Mouse (Mus musculus) thymus, postnatal 36 days (tissue): ENCODE measurements at regions not wholly inside any gene's neighbourhood (a gene's known extent, or its start where the extent isn't known, plus 50 kb on each side); places are given as distances from the start of the nearest gene placed in this dataset.
A peak's percentile ranks its signal among the peaks of the same experiment; 100 is the strongest.
"Not testable (repeated sequence)": the region's sequence is repeated elsewhere in the genome, so short reads cannot be mapped to it uniquely, and the experiment has no call there.

Experiments used
- DNase-seq, 2 experiments: peaks; one replicate each; pipeline ENCODE4 v3.0.0; 2022; ENCODE audit warnings: mixed read lengths in 2 of 2

DNA sequence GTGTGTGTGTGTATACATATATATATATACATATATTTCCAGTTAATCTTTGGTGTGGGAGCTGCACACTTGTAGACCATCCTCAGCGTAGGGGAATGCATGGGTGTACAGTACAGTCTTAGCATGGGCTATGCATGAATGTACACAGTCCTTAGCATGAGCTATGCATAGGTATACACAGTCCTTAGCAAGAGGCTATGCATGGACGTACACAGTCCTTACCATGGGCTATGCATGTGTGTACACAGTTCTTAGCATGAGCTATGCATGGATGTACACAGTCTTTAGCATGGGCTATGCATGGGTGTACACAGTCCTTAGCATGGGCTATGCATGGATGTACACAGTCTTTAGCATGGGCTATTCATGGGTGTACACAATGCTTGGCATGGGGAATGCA is 70.5 kb downstream of the Rchy1 start:
- no peak for DNase-seq

DNA sequence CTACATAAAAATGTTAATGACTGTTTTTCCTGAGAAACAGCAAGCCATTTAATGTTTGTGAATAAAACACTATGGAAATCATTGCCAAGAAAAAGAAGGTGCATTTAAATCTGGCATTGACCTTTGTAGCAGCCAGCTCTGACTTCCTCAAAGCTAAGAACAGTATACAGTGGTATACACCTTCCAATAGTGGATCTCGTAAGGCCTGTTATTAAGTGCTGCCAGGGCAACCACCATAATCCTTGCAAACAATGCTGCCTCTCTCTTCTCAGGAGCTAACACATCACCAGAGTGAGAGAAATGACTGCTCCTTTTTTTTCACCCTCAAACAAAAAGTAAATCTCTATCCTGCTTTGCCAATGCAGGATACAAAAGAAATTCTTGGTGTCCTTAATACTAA is 81.1 kb downstream of the Rchy1 start:
- DNase-seq: no peak

DNA sequence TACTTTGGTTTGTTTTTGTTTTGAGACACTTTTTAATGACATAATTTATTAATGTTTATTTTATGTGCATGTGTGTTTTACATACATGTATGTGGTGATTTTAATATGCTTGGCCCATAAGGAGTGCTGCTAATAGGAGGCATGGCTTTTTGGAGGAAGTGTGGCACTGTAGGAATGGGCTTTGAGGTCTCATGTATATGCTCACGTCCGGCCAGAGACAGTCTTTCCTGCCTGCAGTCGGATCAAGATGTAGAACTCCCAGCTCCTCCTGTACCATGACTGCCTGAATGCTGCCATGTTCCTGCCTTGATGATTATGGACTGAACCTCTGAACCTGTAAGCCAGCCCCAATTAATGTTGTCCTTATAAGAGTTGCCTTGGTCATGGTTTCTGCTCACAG is 82.6 kb downstream of the Rchy1 start:
- no peak for DNase-seq

GRCm38 (mm10) chr5:91878627-91879026 is 84.2 kb downstream of the Rchy1 start:
- no peak for DNase-seq

DNA sequence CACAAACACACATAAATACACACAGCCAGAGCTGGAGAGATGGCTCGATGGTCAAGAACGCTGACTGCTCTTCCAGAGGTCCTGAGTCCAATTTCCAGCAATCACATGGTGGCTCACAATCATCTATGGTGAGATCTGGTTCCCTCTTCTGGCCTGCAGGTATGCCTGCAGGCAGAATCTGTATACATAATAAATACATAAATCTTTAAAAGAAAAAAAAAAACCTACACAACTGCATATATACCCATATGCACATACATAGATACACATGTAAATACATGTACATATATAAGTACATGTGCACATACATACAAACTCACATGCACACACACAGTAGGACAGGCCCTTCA is 86.2 kb downstream of the Rchy1 start:
- no peak for DNase-seq

GRCm38 (mm10) chr5:91875875-91876681 is 86.8 kb downstream of the Rchy1 start:
- DNase-seq: no peak

GRCm38 (mm10) chr5:91872816-91873215 is 90.1 kb downstream of the Rchy1 start:
- DNase-seq: no peak

GRCm38 (mm10) chr5:91869791-91870190 is 93.1 kb downstream of the Rchy1 start:
- no peak for DNase-seq

- DNase-seq: no peak
These were observed 96.7 kb downstream of the Rchy1 start for GRCm38 (mm10) chr5:91866184-91866583.

DNA sequence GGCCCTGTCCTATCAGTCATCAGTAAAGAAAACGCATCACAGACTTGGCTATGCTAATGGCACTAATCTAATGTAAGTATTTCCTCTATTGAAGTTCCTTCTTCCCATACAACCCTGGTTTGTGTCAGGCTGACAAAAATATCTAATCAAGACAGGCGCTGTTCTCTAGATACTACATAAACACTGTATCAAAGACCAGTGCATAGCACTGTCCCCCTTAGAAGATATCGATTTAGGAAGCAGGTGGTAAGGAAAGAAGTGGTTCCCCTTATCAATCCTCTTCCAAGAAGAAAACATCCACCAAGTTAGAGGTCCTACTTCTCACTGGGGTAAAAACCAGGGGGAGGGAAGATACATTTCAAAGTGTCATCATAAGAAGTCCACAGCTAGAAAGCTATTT is 97.5 kb downstream of the Rchy1 start:
- DNase-seq: no peak

- no peak for DNase-seq
These were observed 100.0 kb downstream of the Rchy1 start for GRCm38 (mm10) chr5:91862843-91863242.

DNA sequence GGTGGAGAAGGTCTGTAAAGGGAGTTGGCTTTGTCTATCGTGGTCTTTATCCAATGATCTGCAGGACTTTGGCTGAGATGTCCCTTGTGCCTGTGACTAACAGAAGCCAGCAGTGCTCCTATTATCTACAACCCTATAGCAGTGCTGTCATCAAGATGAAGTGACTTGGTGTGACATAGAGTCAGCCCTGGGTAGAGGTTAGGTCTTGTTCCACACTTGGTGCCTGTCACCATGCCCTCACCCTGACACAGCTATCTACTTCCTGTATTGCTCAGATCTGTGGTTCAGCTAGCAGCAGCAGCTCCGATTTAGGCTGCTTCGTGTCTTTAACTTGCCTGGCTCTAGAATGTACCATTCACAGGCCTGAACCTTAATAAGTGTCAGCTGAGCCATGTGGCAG is 100.6 kb downstream of the Rchy1 start:
- peak; percentile 8 to 19 for DNase-seq

- peak; percentile 9 to 22 for DNase-seq
These were observed 101.3 kb downstream of the Rchy1 start for GRCm38 (mm10) chr5:91861440-91862187.

DNA sequence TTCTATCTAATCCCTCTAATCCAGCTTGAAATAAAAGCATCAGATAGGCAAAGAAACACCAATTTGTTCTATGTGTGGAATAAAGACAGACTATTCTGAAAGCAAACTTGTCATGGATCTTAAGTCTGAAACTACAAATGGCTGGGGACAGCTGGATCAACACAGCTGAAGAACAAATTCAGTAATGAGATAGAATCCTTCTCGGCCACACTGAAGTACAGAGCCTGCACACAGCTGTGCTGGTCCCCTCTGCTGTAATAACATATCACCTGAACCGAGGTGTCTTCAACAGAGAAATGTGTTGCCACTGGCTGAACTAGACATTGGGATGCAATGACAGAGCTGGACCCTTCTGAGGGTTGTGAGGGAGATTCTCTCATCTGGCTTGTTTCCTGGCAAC is 102.4 kb downstream of the Rchy1 start:
- DNase-seq: no peak

GRCm38 (mm10) chr5:91852330-91852729 is 110.5 kb downstream of the Rchy1 start:
- no peak for DNase-seq

DNA sequence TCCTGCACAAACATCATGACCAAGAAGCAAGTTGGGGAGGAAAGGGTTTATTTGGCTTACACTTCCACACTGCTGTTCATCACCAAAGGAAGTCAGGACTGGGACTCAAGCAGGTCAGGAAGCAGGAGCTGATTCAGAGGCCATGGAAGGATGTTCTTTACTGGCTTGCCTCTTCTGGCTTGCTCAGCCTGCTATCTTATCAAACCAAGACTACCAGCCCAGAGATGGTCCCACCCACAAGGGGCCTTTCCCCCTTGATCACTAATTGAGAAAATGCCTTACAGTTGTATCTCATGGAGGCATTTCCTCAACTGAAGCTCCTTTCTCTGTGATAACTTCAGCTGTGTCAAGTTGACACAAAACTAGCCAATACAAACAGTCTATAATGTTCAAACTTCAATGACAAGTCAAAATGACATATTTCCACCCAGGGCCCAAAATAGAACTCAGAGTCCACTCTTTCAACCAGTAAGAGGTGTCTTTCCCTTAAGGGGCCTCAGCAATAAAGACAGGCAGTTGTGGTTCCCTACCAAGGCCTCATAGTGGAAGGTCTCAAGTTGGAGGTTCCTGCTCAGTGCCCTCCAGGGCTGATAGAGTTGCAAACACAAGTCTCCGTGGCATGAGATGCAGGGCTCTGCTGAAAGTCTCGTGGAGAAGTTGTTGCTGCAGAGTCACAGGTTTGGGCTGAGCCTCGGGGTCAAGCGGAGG is 111.9 kb downstream of the Rchy1 start:
- DNase-seq: not testable (repeated sequence)

DNA sequence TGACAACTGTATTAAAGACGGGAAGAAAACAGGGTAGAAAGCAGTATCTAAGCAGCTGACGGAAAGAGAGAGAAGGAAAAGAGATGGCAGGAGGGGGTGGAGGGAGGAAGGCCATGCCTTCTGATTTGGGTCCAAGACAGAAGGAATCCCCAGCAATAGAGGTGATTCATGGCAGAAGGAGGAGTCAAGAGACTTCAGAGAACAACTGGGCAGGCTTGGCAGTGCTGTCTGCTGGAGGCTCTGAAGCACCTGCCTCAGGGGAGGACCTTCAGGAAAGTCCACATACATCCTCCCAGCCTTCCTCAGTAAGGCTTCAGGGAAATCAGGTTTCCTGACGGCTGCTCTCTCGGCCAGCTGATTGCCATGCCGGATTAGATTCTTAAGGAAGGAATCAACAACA is 112.4 kb downstream of the Rchy1 start:
- DNase-seq: no peak

DNA sequence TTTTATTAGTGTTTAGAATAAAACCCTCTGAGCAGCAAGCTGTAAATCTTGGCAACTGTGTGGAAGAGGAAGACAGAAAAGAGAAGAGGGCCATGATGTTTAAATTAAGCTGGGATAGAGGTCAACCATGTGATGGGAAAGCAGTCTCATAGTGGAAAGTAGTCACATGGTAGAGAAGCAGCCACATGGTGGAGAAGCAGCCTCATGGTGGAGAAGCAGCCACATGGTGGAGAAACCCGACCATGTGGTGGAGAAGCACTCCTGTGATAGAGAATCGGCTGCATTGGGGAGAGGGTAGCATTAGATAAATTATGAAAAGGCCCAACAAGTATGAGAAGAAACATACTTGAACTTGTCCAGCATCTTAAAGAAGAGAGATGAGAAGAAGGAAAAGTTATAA is 113.3 kb downstream of the Rchy1 start:
- DNase-seq: no peak

DNA sequence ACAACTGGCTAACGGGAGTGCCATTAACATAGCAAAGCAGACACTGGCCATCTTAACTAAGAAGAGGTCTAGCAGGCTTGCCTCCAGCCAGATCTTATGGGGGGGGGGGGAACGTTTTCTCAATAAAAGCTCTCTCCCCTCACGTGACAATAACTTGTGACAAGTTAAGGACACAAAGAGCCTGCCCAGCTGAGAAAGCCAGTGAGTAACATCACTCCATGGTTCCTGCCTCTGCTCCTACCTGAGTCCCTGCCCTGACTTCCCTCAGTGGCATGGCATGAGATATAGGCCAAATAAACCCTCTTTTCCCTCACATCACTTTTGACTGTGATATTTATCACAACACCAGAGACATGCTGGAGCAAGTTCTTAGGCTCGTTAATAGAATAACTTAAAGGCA is 113.8 kb downstream of the Rchy1 start:
- no peak for DNase-seq

- no peak for DNase-seq
These were observed 114.3 kb downstream of the Rchy1 start for GRCm38 (mm10) chr5:91848528-91848927.

- DNase-seq: no peak
These were observed 119.8 kb downstream of the Rchy1 start for GRCm38 (mm10) chr5:91843044-91843443.

DNA sequence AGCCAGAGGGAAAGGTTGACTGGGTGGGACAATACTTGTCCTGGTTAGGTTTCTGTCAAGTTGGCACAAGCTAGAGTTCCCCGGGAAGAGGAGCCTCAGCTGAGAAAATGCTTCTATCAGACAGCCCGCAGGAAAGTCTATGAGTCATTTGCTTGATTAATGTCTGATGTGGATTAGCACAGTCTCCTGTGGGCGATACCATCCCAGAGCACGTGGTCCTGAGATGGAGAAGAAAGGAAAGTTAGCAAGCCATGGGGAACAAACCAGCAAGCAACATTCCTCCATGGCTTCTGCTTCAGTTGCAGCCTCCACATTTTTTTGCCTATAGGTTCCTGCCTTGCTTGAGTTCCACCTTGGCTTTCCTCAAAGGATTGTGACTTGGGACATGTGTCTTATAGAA is 121.8 kb downstream of the Rchy1 start:
- DNase-seq: no peak

- no peak for DNase-seq
These were observed 134.4 kb downstream of the Rchy1 start for GRCm38 (mm10) chr5:91828481-91828880.

DNA sequence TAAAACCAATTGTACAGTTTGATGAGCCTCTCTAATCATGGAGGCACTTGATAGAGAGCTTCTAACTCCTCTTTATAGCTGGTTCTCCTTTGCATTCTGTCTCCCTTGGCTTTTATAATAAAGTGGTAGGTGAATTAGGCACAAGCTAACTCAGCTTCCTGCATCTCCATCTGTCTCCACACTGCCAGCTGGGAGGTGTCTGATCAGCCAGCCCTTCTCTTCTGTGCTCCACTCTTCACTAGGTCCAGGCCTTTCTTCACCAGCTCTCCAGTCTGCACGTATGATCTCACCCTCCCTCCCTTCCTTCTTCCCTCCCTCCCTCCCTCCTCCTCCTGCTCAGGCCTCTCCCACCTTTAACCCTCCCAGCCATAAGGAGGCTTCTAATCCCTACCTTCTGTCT is 136.2 kb downstream of the Rchy1 start:
- DNase-seq: no peak
